Mouse (Mus musculus): ENCODE results near the gene Nme7. TPM values are rescaled to one million over a fixed set of nuclear protein-coding genes. Genes with fewer than 3 reads are reported as not detected.

Gene Nme7
- polyA plus RNA-seq, 1 experiment = not detected

DNA sequence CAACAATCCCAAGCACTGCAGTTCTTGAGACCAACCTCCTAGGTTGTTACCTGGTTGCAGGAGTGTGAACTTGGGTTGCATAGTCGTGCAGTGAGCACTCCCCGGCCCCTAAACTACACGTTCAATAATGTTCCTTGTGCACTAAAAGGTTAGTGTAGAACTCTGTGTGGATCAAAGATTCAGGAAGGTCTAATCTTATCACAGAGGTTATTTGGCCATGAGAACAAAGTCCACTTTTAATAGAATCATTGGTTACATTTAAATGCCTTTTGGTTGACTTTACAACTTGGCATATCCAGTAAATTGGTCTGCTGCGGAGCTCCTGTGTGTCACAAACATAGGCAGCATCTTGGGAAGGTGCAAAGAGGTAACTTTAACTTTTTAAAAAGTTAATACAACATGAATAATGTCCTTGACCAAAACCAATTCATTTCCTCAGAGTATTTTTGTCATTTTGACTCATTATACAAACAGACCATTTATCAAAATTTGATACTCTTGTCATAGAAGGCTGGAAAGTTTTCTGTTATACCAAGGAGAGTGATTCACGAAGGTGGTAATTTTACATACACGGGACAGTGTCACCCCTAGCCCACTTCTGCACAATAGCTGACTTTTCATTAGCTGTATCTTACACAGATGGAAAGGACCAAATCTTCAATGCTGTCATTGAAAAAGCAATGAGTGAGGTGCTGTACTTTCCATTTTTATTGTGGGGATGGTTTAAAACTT, 116.9 kb downstream of the Nme7 start:
- TF ChIP-seq POLR2A (IDR thresholded peaks at IDR 0.05; ENCODE audit: insufficient read depth, low read depth, low read length) (no peak), CTCF (IDR thresholded peaks at IDR 0.05; ENCODE audit: insufficient read depth, low read depth, low read length) (no peak)
- Histone ChIP-seq H3K4me1 (ENCODE audit: control insufficient read depth, insufficient read depth, low read length) (no peaks in the 10 kb centered on the region), H3K4me3 (ENCODE audit: insufficient read depth, low read depth, low read length) (no peak overlapping the region), H3K27ac (ENCODE audit: insufficient read depth, low read depth, low read length) (no peak overlapping the region)
- 89% methylated on average over 6 of the region's 6 CpGs for WGBS

GRCm38 (mm10) chr1:164426227-164426626, 122.3 kb downstream of the Nme7 start:
- H3K4me3 ChIP-seq (ENCODE audit: insufficient read depth, low read depth, low read length) = no peak overlapping the region
- H3K27ac ChIP-seq (ENCODE audit: insufficient read depth, low read depth, low read length) = no peak overlapping the region
- no peaks in the 10 kb centered on the region for H3K4me1 ChIP-seq (ENCODE audit: control insufficient read depth, insufficient read depth, low read length)
- TF ChIP-seq POLR2A (IDR thresholded peaks at IDR 0.05; ENCODE audit: insufficient read depth, low read depth, low read length) (no peak), CTCF (IDR thresholded peaks at IDR 0.05; ENCODE audit: insufficient read depth, low read depth, low read length) (no peak)
- 79% methylated on average over 7 of the region's 7 CpGs for WGBS

DNA sequence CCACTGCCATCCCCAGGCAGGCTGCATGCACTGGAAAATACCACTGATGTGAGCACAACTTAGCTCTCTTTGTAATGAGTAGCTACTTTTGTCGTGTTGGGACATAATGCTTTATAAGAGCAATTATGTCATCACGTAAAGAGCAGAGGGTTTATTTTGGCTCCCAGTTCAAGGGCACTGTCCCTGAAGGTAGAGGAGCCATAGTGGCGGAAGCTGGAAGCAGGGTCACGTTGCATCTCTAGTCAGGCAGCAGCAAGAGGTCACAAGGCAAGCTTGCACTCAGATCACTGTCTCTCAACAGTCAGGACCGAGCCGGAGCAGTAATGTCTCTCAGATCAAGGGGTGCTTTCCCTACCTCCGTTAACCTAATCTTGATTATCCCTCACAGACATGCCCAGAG, 123.9 kb downstream of the Nme7 start:
- 75% methylated on average over 7 of the region's 7 CpGs for WGBS
- Histone ChIP-seq H3K4me1 (ENCODE audit: control insufficient read depth, insufficient read depth, low read length) (no peaks in the 10 kb centered on the region), H3K4me3 (ENCODE audit: insufficient read depth, low read depth, low read length) (no peak overlapping the region), H3K27ac (ENCODE audit: insufficient read depth, low read depth, low read length) (no peak overlapping the region)
- no peak for TF ChIP-seq CTCF (IDR thresholded peaks at IDR 0.05; ENCODE audit: insufficient read depth, low read depth, low read length)
- TF ChIP-seq POLR2A (IDR thresholded peaks at IDR 0.05; ENCODE audit: insufficient read depth, low read depth, low read length) = no peak

DNA sequence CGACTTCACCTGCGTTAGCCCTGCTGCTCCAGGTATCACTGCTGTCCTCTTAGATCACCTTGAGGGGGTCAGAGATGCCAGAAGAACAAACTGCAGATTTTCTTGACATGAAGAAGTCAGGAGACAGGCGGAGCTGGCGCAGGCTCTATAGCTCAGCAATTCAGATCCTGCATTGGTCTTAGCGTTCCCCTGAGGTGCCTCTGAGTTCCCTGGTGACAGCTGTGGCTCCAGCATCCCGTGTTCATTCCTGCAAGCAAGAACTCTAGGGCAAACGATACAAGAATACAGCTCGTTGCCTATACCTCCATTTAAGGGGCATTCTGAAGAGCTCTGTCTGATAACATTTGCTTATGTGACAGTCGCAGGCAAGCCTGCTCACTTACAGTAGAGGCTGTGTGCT, 124.7 kb downstream of the Nme7 start:
- Histone ChIP-seq H3K27ac (ENCODE audit: insufficient read depth, low read depth, low read length) (no peak overlapping the region), H3K4me3 (ENCODE audit: insufficient read depth, low read depth, low read length) (no peak overlapping the region), H3K4me1 (ENCODE audit: control insufficient read depth, insufficient read depth, low read length) (no peaks in the 10 kb centered on the region)
- WGBS = 85% methylated on average over 9 of the region's 9 CpGs
- no peak for TF ChIP-seq POLR2A (IDR thresholded peaks at IDR 0.05; ENCODE audit: insufficient read depth, low read depth, low read length)
- no peak for TF ChIP-seq CTCF (IDR thresholded peaks at IDR 0.05; ENCODE audit: insufficient read depth, low read depth, low read length)

- Histone ChIP-seq H3K4me1 (ENCODE audit: control insufficient read depth, insufficient read depth, low read length) (no peaks in the 10 kb centered on the region), H3K27ac (ENCODE audit: insufficient read depth, low read depth, low read length) (no peak overlapping the region), H3K4me3 (ENCODE audit: insufficient read depth, low read depth, low read length) (no peak overlapping the region)
- no peak for TF ChIP-seq CTCF (IDR thresholded peaks at IDR 0.05; ENCODE audit: insufficient read depth, low read depth, low read length)
- no peak for TF ChIP-seq POLR2A (IDR thresholded peaks at IDR 0.05; ENCODE audit: insufficient read depth, low read depth, low read length)
- 69% methylated on average over 5 of the region's 5 CpGs for WGBS
Observed at GRCm38 (mm10) chr1:164432649-164433048, 128.7 kb downstream of the Nme7 start.

DNA sequence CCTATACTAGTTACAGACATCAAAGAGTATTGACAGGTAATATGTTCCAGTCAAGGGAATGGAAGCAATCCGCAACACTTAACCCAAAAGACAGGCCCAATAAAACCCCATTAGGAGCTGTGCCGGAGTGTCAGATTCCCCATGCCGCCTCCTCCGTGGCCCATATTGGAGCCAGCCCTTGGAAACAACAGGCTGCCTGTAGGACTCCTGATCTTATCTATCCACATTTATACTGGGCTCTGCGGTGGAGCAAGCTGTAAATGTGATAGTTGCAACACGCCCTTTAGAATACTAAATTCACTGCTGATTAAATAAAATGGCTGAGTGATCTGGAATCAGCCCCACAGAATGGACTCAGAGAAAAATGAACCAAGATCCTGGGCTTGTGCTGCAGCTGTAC, 130.1 kb downstream of the Nme7 start:
- no peak overlapping the region for H3K4me3 ChIP-seq (ENCODE audit: insufficient read depth, low read depth, low read length)
- no peak for TF ChIP-seq CTCF (IDR thresholded peaks at IDR 0.05; ENCODE audit: insufficient read depth, low read depth, low read length)
- TF ChIP-seq POLR2A (IDR thresholded peaks at IDR 0.05; ENCODE audit: insufficient read depth, low read depth, low read length) = no peak
- H3K27ac ChIP-seq (ENCODE audit: insufficient read depth, low read depth, low read length) = no peak overlapping the region
- 66% methylated on average over 6 of the region's 6 CpGs for WGBS
- H3K4me1 ChIP-seq (ENCODE audit: control insufficient read depth, insufficient read depth, low read length) = peaks cover 3% of the 10 kb centered on the region; the same call in 1 of the 2 replicates

GRCm38 (mm10) chr1:164436749-164437148, 132.8 kb downstream of the Nme7 start:
- Histone ChIP-seq H3K4me1 (ENCODE audit: control insufficient read depth, insufficient read depth, low read length) (peaks cover 10% of the 10 kb centered on the region), H3K27ac (ENCODE audit: insufficient read depth, low read depth, low read length) (no peak overlapping the region), H3K4me3 (ENCODE audit: insufficient read depth, low read depth, low read length) (no peak overlapping the region)
- 48% methylated on average over 7 of the region's 7 CpGs for WGBS
- TF ChIP-seq POLR2A (IDR thresholded peaks at IDR 0.05; ENCODE audit: insufficient read depth, low read depth, low read length) (no peak), CTCF (IDR thresholded peaks at IDR 0.05; ENCODE audit: insufficient read depth, low read depth, low read length) (no peak)

- peaks cover 27% of the 10 kb centered on the region for H3K4me1 ChIP-seq (ENCODE audit: control insufficient read depth, insufficient read depth, low read length)
- TF ChIP-seq CTCF (IDR thresholded peaks at IDR 0.05; ENCODE audit: insufficient read depth, low read depth, low read length) (no peak), POLR2A (IDR thresholded peaks at IDR 0.05; ENCODE audit: insufficient read depth, low read depth, low read length) (no peak)
- no peak overlapping the region for H3K4me3 ChIP-seq (ENCODE audit: insufficient read depth, low read depth, low read length)
- whole genome bisulfite sequencing = 56% methylated on average over 6 of the region's 6 CpGs
- H3K27ac ChIP-seq (ENCODE audit: insufficient read depth, low read depth, low read length) = no peak overlapping the region
Observed at GRCm38 (mm10) chr1:164440230-164440629, 136.3 kb downstream of the Nme7 start.

GRCm38 (mm10) chr1:164440708-164441407, 136.9 kb downstream of the Nme7 start:
- TF ChIP-seq POLR2A (IDR thresholded peaks at IDR 0.05; ENCODE audit: insufficient read depth, low read depth, low read length) (no peak), CTCF (IDR thresholded peaks at IDR 0.05; ENCODE audit: insufficient read depth, low read depth, low read length) (no peak)
- Histone ChIP-seq H3K4me3 (ENCODE audit: insufficient read depth, low read depth, low read length) (no peak overlapping the region), H3K4me1 (ENCODE audit: control insufficient read depth, insufficient read depth, low read length) (peaks cover 31% of the 10 kb centered on the region), H3K27ac (ENCODE audit: insufficient read depth, low read depth, low read length) (peak overlapping the region; percentile 58; the same call in 1 of the 2 replicates)
- 40% methylated on average over 11 of the region's 11 CpGs for WGBS
